Mouse (Mus musculus): ENCODE data around the gene Pabpc4l. TPM values are rescaled to one million over a fixed set of nuclear protein-coding genes. Genes with fewer than 3 reads are reported as not detected.
A peak's percentile ranks its signal among the peaks of the same experiment; 100 is the strongest.
"Not testable (repeated sequence)": the region's sequence is repeated elsewhere in the genome, so short reads cannot be mapped to it uniquely, and the experiment has no call there.

The Pabpc4l gene
- polyA plus RNA-seq (2015; fragmentation: Nextera tagmentation; extraction: Ambion mirVana): 19.6 and 20.6 TPM in 2 replicates

DNA sequence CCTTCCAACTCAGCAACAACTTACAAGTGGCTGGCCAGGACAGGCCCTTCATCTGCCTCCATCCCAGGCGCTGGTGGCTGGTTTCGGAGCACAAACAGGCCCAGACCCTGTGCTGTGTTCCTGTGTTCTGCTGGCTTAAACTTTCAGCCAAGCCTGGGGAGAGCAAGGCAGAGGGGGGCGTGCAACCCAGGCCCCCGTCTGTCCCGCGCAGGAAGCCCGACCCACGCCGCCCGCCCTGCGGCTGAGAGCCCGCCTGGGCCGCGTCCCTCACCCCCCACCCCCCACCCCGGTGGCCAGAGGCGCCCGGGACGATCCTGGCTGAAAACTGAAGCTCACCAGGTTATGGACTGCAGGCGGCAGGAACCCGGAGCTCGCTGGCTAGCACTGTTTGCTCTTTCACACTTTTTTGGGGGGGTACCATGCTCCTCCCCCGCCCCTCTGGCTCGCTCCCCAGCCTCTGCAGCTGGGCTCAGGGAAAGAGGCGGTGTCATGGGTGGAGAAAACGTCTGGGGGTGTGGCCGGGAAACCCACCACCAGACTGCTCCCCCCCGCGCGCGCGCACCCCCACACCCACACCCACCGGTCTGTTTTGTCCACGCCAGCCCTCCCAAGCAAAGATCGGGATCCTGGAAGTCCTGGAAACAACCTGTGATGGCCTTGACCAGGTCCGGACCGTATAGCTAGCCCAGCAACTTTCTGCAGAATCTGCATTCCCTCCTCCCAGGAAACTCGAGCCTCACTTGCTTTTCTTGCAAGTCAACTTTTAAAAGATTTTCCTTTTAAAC, at the start of gene Pabpc4l:
TSS of gene Pabpc4l (minus strand) at position 739 of the 785 bp plus-strand sequence.
- Histone ChIP-seq H3K4me3 (peak within 1 kb of the TSS; percentile 62), H3K9ac (peak within 1 kb of the TSS; percentile 55), H3K4me2 (peak within 1 kb of the TSS; percentile 59), H3K27me3 (no peaks in the 10 kb centered on the region), H3K4me1 (no peaks in the 10 kb centered on the region), H3K36me3 (peaks cover 5% of the 10 kb centered on the region; the same call in 1 of the 2 replicates), H3K27ac (peak within 1 kb of the TSS; percentile 92), H3K9me3 (no peaks in the 10 kb centered on the region)
- ATAC-seq (ENCODE audit: insufficient number of reproducible peaks, low FRiP score, low TSS enrichment, low read depth): peak; percentile 93
- WGBS: under 1% methylated on average over 37 of the region's 37 CpGs

DNA sequence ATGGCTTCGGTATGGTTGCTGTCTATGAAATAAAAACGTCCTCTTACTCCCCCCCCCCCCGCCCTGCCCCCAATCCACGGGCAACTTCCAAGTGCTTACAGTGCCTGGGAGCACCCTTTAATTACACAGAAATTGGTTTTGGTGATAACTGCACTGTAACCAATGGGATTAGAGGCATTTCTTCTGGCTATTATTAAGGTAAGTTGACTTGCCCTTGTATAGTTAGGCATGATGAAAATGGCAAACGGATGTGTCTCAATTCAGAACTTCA, 42.9 kb upstream of the Pabpc4l start:
- Histone ChIP-seq H3K27me3 (no peaks in the 10 kb centered on the region), H3K27ac (no peak overlapping the region), H3K4me2 (no peak overlapping the region), H3K4me1 (no peaks in the 10 kb centered on the region), H3K9me3 (no peaks in the 10 kb centered on the region), H3K4me3 (no peak overlapping the region), H3K36me3 (no peaks in the 10 kb centered on the region), H3K9ac (no peak overlapping the region)
- ATAC-seq (ENCODE audit: insufficient number of reproducible peaks, low FRiP score, low TSS enrichment, low read depth): no peak
- WGBS: 49% methylated on average over 5 of the region's 5 CpGs

DNA sequence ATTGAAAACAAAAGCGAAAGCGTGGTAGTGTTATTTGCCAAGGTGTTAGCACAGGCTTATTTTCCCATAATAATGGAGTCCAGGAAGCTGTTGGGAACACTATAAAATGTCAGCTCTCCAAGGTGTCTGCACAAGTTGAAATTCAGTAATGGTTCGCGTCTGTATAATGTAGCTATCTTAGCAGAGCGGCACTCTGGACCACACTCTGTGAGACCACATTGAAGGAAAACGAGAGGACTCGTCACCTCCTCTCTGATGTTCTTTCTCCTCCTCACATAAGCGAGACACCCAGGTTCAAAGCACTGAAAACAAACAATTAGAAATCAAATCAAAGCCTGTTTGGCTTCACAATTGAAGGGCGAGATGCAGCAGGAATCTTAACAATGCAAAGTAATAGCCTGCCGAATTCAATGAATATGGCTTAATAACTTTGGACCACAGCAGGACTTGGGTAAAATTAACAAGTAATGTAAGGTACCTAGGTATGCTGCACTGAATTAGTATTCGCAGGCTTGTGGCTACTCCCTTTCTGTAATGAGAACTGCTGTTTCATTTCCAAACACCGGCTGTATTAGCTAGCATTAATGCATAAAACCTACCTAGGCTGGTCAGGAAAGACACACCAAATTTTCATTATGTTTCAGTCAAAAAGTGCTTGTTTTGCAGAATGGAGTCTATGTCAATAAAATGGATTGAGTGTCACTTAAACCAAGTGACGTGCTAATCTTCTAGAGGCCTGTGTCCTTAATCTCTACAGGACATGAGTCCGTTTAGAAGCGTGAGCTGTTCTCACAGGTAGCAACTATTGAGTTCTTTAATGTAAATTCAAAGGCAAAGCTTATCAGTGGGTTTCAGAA, 42.3 kb upstream of the Pabpc4l start:
- H3K4me1 ChIP-seq: no peaks in the 10 kb centered on the region
- H3K4me3 ChIP-seq: no peak overlapping the region
- H3K4me2 ChIP-seq: peak overlapping the region; percentile 24
- no peak overlapping the region for H3K27ac ChIP-seq
- no peaks in the 10 kb centered on the region for H3K9me3 ChIP-seq
- WGBS: 54% methylated on average over 15 of the region's 15 CpGs
- H3K36me3 ChIP-seq: no peaks in the 10 kb centered on the region
- ATAC-seq (ENCODE audit: insufficient number of reproducible peaks, low FRiP score, low TSS enrichment, low read depth): no peak
- no peaks in the 10 kb centered on the region for H3K27me3 ChIP-seq
- H3K9ac ChIP-seq: no peak overlapping the region

GRCm38 (mm10) chr3:46486091-46486490, 38.1 kb upstream of the Pabpc4l start:
- H3K4me2 ChIP-seq; H3K4me3 ChIP-seq; ATAC-seq (ENCODE audit: insufficient number of reproducible peaks, low FRiP score, low TSS enrichment, low read depth); H3K4me1 ChIP-seq; H3K9me3 ChIP-seq; H3K9ac ChIP-seq; H3K36me3 ChIP-seq; H3K27me3 ChIP-seq; H3K27ac ChIP-seq: not testable (repeated sequence)
- WGBS: 91% methylated on average over 1 of the region's 1 CpGs

DNA sequence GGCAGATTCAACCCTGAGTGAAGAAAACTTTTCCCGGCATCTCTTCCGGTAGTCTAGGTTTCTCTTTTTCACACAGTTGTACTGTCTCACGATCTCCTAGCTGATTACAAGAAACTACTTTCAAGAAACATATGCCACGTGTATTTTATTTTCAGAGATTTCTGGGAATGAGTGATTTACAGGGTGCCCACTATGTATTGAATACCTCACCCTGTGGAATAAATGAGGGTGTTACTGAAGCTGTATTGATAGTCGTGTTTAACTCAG, 180 bp upstream of the Pabpc4l start:
- H3K9ac ChIP-seq: peak overlapping the region; percentile 55; the same call in 1 of the 2 replicates
- peak; percentile 5; the same call in 1 of the 2 replicates for ATAC-seq (ENCODE audit: insufficient number of reproducible peaks, low FRiP score, low TSS enrichment, low read depth)
- H3K27ac ChIP-seq: peak overlapping the region; percentile 92
- H3K4me1 ChIP-seq: no peaks in the 10 kb centered on the region
- 2% methylated on average over 5 of the region's 5 CpGs for WGBS
- H3K9me3 ChIP-seq: no peaks in the 10 kb centered on the region
- peaks cover 5% of the 10 kb centered on the region; the same call in 1 of the 2 replicates for H3K36me3 ChIP-seq
- H3K27me3 ChIP-seq: no peaks in the 10 kb centered on the region
- H3K4me2 ChIP-seq: peak overlapping the region; percentile 59
- peak overlapping the region; percentile 62 for H3K4me3 ChIP-seq

- no peak overlapping the region for H3K9ac ChIP-seq
- no peak for ATAC-seq (ENCODE audit: insufficient number of reproducible peaks, low FRiP score, low TSS enrichment, low read depth)
- no peaks in the 10 kb centered on the region for H3K4me1 ChIP-seq
- H3K4me3 ChIP-seq: no peak overlapping the region
- no peaks in the 10 kb centered on the region for H3K9me3 ChIP-seq
- H3K4me2 ChIP-seq: no peak overlapping the region
- no peaks in the 10 kb centered on the region for H3K36me3 ChIP-seq
- H3K27me3 ChIP-seq: no peaks in the 10 kb centered on the region
- no peak overlapping the region for H3K27ac ChIP-seq
These were observed 16.6 kb downstream of the Pabpc4l start for GRCm38 (mm10) chr3:46431416-46431815.
